Mouse (Mus musculus): ENCODE data around the gene Ficd. TPM values are rescaled to one million over a fixed set of nuclear protein-coding genes. Genes with fewer than 3 reads are reported as not detected.
A peak's percentile ranks its signal among the peaks of the same experiment; 100 is the strongest.

Ficd gene
- 2.9 and 3.3 TPM in 2 replicates for polyA plus RNA-seq (2016; fragmentation: Nextera tagmentation; extraction: Ambion mirVana)

- peak within 1 kb of the TSS; percentile 75 for H3K9ac ChIP-seq
- peak; percentile 97 for ATAC-seq
- H3K4me2 ChIP-seq: peak within 1 kb of the TSS; percentile 93
- peaks cover 26% of the 10 kb centered on the region for H3K4me1 ChIP-seq
- peak within 1 kb of the TSS; percentile 75 for H3K4me3 ChIP-seq
- 3% methylated on average over 71 of the region's 71 CpGs for WGBS (ENCODE audit: insufficient replicate concordance)
- H3K27ac ChIP-seq: peak within 1 kb of the TSS; percentile 93
- peaks cover 36% of the 10 kb centered on the region for H3K36me3 ChIP-seq
- no peaks in the 10 kb centered on the region for H3K9me3 ChIP-seq (replicated peaks)
- H3K27me3 ChIP-seq (replicated peaks): no peaks in the 10 kb centered on the region
Measured at GRCm38 (mm10) chr5:113735345-113736112, at the start of gene Ficd. Gene Ficd, plus strand, starts transcription at chr5:113735803.

- no peak for ATAC-seq
- Histone ChIP-seq H3K36me3 (no peaks in the 10 kb centered on the region), H3K9me3 (replicated peaks) (0 out of 2 replicates have a peak, but pooled peaks cover 5% of the 10 kb centered on the region), H3K4me3 (no peak overlapping the region), H3K4me2 (no peak overlapping the region), H3K27ac (no peak overlapping the region), H3K9ac (no peak overlapping the region), H3K27me3 (replicated peaks) (no peaks in the 10 kb centered on the region), H3K4me1 (no peaks in the 10 kb centered on the region)
- 59% methylated on average over 5 of the region's 5 CpGs for WGBS (ENCODE audit: insufficient replicate concordance)
Measured at GRCm38 (mm10) chr5:113687514-113687913, 48.1 kb upstream of the Ficd start.

DNA sequence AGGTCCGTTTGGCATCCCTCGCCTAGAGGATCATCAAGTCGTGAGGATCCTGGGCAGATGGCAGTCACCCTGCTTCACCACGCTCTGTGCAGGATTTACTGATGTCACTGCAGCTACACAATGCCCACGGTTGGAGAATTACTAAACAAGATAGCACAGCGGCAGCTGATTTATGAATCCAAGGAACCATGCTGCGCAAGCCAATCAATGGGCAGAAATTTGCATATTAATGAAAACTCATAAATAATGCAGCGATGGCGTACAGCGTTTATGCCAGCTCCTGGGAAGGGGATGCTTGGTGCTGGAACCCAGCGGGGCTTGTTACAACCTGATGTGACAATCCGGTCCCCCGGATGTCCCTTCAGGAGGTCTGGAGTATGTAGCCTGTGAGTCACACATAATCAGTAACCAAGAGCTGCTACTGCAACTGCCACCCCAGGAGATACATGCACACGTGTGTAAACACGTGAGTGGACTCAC lies 45.5 kb upstream of the Ficd start:
- no peak overlapping the region for H3K27ac ChIP-seq
- 72% methylated on average over 15 of the region's 15 CpGs for WGBS (ENCODE audit: insufficient replicate concordance)
- no peak for ATAC-seq

GRCm38 (mm10) chr5:113690866-113691265 lies 44.7 kb upstream of the Ficd start:
- no peak for ATAC-seq

More for the DNA sequence above, 45.5 kb upstream of the Ficd start:
- Histone ChIP-seq H3K4me2 (no peak overlapping the region), H3K9me3 (replicated peaks) (0 out of 2 replicates have a peak, but pooled peaks cover 5% of the 10 kb centered on the region), H3K4me3 (no peak overlapping the region), H3K4me1 (no peaks in the 10 kb centered on the region), H3K9ac (no peak overlapping the region), H3K36me3 (no peaks in the 10 kb centered on the region), H3K27me3 (replicated peaks) (0 out of 2 replicates have a peak, but pooled peaks cover 4% of the 10 kb centered on the region)

DNA sequence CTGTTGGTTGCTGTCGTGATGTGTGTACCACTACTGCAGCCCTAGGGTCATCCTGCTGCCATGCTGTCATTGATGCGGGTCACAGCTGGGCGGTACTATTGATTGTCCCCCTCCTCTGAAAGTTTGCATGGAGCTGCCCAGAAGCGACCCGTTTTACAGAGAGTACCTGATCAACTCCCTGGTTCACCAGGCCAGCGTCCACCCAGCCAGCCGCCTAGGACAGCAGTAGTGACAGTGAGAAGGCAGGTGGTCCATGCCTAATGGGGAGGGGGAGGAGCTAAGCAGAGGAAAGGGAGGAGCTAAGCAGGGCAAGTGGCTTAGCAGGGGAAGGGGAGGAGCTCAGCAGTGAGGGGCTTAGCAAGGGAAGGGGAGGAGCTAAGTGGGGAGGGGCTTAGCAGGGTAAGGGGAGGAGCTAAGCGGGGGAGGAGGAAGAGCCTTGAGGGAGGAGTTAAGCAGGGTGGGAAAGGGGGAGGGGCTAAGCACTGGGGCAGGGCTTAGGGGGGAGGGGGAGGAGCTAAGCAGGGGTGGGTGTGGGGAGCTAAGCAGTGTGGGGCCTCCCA lies 42.3 kb upstream of the Ficd start:
- WGBS (ENCODE audit: insufficient replicate concordance): 77% methylated on average over 8 of the region's 8 CpGs
- no peaks in the 10 kb centered on the region for H3K36me3 ChIP-seq
- 0 out of 2 replicates have a peak, but pooled peaks cover 5% of the 10 kb centered on the region for H3K27me3 ChIP-seq (replicated peaks)
- no peak overlapping the region for H3K4me3 ChIP-seq
- no peak overlapping the region for H3K4me2 ChIP-seq
- H3K4me1 ChIP-seq: no peaks in the 10 kb centered on the region
- no peak overlapping the region for H3K27ac ChIP-seq
- H3K9me3 ChIP-seq (replicated peaks): no peaks in the 10 kb centered on the region
- ATAC-seq: no peak
- no peak overlapping the region for H3K9ac ChIP-seq

More at GRCm38 (mm10) chr5:113690866-113691265, 44.7 kb upstream of the Ficd start:
- no peaks in the 10 kb centered on the region for H3K36me3 ChIP-seq
- WGBS (ENCODE audit: insufficient replicate concordance): 69% methylated on average over 2 of the region's 2 CpGs
- H3K9ac ChIP-seq: no peak overlapping the region
- no peaks in the 10 kb centered on the region for H3K4me1 ChIP-seq
- H3K9me3 ChIP-seq (replicated peaks): 0 out of 2 replicates have a peak, but pooled peaks cover 5% of the 10 kb centered on the region
- 0 out of 2 replicates have a peak, but pooled peaks cover 5% of the 10 kb centered on the region for H3K27me3 ChIP-seq (replicated peaks)
- no peak overlapping the region for H3K4me2 ChIP-seq
- H3K4me3 ChIP-seq: no peak overlapping the region
- no peak overlapping the region for H3K27ac ChIP-seq

GRCm38 (mm10) chr5:113694000-113694399 lies 41.6 kb upstream of the Ficd start:
- no peaks in the 10 kb centered on the region for H3K36me3 ChIP-seq
- H3K9me3 ChIP-seq (replicated peaks): no peaks in the 10 kb centered on the region
- H3K4me2 ChIP-seq: no peak overlapping the region
- no peak for ATAC-seq
- H3K4me1 ChIP-seq: no peaks in the 10 kb centered on the region
- H3K4me3 ChIP-seq: no peak overlapping the region
- H3K27ac ChIP-seq: no peak overlapping the region
- H3K27me3 ChIP-seq (replicated peaks): 0 out of 2 replicates have a peak, but pooled peaks cover 5% of the 10 kb centered on the region
- 52% methylated on average over 4 of the region's 4 CpGs for WGBS (ENCODE audit: insufficient replicate concordance)
- H3K9ac ChIP-seq: no peak overlapping the region

DNA sequence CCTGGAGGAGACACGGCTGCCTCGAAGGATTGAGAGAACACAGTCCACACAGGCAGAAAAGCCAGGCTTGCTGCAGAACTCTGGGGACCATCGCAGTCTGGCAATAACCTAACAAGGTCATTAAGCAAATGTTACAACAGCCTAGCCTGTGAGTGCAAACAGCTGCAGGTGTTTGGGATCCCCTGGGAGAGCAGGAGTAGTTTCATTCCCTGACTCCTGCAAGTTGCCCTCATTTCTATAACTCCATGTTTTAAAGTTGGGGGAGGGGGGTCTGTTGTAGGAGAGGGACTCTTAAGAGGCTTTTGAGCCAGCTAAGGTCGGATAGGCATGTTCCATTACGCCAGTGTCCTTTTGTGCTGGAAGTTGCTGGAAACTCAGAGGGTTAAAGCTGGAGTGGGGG lies 41.2 kb upstream of the Ficd start:
- Histone ChIP-seq H3K27me3 (replicated peaks) (0 out of 2 replicates have a peak, but pooled peaks cover 5% of the 10 kb centered on the region), H3K9me3 (replicated peaks) (no peaks in the 10 kb centered on the region), H3K27ac (no peak overlapping the region), H3K36me3 (no peaks in the 10 kb centered on the region), H3K4me2 (no peak overlapping the region), H3K9ac (no peak overlapping the region), H3K4me1 (no peaks in the 10 kb centered on the region), H3K4me3 (no peak overlapping the region)
- 55% methylated on average over 5 of the region's 5 CpGs for WGBS (ENCODE audit: insufficient replicate concordance)
- ATAC-seq: no peak

GRCm38 (mm10) chr5:113700388-113701023 lies 35.1 kb upstream of the Ficd start:
- Histone ChIP-seq H3K9me3 (replicated peaks) (no peaks in the 10 kb centered on the region), H3K9ac (no peak overlapping the region), H3K4me1 (no peaks in the 10 kb centered on the region), H3K27me3 (replicated peaks) (peaks cover 6% of the 10 kb centered on the region), H3K4me2 (no peak overlapping the region), H3K4me3 (no peak overlapping the region), H3K27ac (no peak overlapping the region), H3K36me3 (no peaks in the 10 kb centered on the region)
- no peak for ATAC-seq
- 54% methylated on average over 19 of the region's 19 CpGs for WGBS (ENCODE audit: insufficient replicate concordance)

DNA sequence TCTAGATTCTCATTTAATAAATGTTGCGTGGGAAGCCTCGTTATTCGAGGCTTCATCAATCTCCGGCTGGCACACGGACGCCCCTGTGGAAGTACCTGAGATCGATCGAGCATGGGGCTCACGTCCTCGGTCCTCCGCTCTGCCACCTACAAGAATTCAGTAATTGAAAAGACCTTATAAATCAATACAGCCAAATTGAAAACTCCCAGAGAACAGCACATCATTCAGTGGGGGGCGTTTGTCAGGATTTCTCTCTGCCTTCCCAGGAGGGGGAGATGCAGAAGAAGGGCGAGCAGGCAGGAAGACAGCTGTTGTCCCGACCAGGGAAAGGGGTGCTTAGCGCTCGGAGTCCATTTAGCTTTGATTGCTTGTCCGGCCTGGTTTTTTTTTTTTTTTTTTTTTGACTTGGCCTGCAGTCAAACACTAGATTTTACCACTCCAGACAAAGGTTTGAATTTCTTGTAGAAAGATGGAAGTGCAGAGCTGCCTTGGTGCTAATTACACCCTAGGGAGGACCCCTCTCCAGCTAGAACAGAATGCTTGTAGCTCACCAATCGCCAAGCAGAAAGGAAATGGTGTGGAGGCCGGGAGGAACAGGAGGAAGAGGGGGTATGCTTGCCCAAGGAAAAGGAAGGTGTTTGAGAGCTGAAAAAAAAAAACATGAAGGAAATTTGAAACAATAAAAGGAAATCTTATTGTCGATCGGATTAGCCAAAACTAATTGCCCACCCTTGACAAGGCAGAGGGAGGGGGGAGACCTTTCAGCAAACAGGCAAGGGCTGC lies 31.6 kb upstream of the Ficd start:
- Histone ChIP-seq H3K4me1 (no peaks in the 10 kb centered on the region), H3K4me2 (no peak overlapping the region), H3K36me3 (no peaks in the 10 kb centered on the region), H3K9me3 (replicated peaks) (no peaks in the 10 kb centered on the region), H3K9ac (no peak overlapping the region), H3K27ac (no peak overlapping the region), H3K4me3 (no peak overlapping the region), H3K27me3 (replicated peaks) (peaks cover 20% of the 10 kb centered on the region)
- ATAC-seq: no peak
- WGBS (ENCODE audit: insufficient replicate concordance): 51% methylated on average over 21 of the region's 21 CpGs

- ATAC-seq: no peak
- Histone ChIP-seq H3K36me3 (no peaks in the 10 kb centered on the region), H3K9ac (no peak overlapping the region), H3K9me3 (replicated peaks) (no peaks in the 10 kb centered on the region), H3K27me3 (replicated peaks) (no peaks in the 10 kb centered on the region; the same call in 1 of the 2 replicates), H3K4me1 (no peaks in the 10 kb centered on the region), H3K4me3 (no peak overlapping the region), H3K27ac (no peak overlapping the region), H3K4me2 (no peak overlapping the region)
- 55% methylated on average over 2 of the region's 2 CpGs for WGBS (ENCODE audit: insufficient replicate concordance)
Measured at GRCm38 (mm10) chr5:113712861-113713260, 22.7 kb upstream of the Ficd start.

DNA sequence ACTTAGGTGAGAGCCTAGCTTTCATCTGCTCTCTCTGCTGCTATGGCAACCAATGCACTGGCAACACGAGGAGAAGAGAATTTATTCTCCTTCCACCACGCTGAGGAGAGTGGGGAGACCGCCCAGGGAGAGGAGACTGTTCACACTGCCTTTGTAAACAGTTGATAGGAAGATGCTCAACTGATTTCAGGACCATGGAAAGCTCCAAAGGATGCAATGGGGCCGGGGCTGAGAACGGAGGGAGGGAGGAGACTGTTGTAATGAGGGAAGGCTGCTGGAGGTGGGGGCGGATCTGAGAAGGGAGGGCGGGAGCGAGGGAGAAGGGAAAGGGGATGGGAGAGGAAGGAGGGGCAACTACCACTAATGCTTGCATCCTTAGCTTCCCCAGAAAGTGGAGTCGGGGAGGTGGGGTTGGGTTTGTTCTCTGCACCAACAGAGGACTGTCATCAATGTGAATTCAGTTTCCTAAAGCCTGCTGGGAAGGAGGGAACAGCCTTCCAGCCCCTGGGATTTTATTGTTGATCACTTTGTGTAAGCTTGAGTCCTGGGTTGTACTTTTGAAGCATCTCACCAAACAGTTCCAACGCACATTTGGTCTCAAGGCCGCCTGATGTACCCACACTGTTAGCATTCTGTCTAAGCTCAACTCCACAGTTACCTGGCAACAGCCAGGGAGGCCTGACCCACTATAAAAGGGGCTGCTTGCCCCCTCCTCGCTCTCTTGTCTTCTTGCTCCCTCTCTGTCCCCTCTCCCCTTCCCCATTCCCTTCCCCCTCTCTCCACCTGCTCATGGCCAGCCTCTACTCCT lies 18.8 kb upstream of the Ficd start:
- Histone ChIP-seq H3K4me2 (no peak overlapping the region), H3K27ac (no peak overlapping the region), H3K9me3 (replicated peaks) (no peaks in the 10 kb centered on the region), H3K27me3 (replicated peaks) (no peaks in the 10 kb centered on the region; the same call in 1 of the 2 replicates), H3K36me3 (no peaks in the 10 kb centered on the region), H3K9ac (no peak overlapping the region), H3K4me1 (no peaks in the 10 kb centered on the region), H3K4me3 (no peak overlapping the region)
- WGBS (ENCODE audit: insufficient replicate concordance): 9% methylated on average over 12 of the region's 12 CpGs
- no peak for ATAC-seq

Measured in liver, embryonic 12.5 days (tissue).